Mouse (Mus musculus) gastrocnemius, postnatal 14 days (tissue): ENCODE measurements at regions not wholly inside any gene's neighbourhood (a gene's known extent, or its start where the extent isn't known, plus 50 kb on each side); places are given as distances from the start of the nearest gene placed in this dataset.

Source experiments
- DNase-seq: peaks from one replicate; pipeline ENCODE4 v3.0.0; 2021; ENCODE audit warnings: mixed read lengths
- intact Hi-C: fragments of 180-260 bp; cut with DNase I; formaldehyde crosslinking; loops from one replicate; pipeline ENCODE4 v1.15.1; 2025; ENCODE audit warnings: low total_unique reads

DNA sequence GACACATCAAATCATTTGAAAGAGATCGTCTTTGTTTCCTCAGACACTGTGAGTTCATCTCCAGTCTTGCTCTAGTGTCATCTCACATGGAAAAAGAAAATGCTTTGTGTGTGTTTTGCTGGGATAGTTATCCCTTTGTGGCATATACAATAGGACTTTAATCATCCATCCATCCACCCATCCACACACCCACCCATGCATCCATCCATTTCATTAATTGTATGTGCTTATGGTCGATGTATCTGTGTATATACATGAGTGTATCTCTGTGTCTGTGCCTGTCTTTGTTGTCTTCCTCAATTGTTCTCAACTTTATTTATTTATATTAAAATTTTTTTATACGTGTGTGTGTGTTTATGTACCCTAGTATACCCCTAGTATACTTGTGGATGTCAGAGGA, 355.3 kb upstream of the Fam98a start:
- intact Hi-C loops: no loop called here
- no peak for DNase-seq

DNA sequence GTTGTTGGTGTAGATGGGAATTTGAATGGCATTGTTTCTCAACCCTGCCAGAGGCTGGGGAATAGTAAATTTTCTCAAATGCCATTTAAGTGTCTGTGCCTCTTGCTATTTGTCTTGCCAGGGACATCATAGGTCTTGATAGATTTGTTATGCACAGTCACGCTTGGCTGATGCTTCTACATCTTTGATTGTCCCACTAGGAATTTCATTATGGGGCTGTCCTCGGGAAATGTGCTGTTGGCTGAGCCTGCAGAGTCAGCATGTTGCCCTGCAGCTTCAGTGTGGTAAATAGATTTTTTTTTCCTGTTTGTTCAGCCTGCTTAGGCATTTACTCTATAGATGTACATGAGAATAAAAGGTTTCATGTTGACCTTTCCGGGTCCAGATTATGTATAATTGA, 354.9 kb upstream of the Fam98a start:
- intact Hi-C loops: no loop called here

DNA sequence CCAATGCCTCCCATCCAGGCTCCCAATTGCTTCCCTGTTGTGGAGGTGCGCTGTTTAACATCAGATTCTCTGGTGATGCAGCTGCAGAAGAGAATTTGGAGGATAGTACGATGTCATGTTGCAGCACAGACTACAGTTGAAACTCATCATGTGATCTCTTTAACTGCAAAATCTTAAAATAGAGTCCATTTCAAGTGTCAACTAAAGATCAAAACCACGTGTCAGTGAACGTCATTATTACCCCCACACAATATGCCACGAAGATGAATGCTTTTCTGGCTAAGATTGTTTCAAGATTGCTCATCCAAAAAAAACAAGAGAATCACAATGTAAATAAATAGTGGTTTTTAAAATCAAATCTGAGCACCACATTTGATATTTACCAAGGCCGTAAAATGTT, 343.7 kb upstream of the Fam98a start:
- no peak for DNase-seq

More for the DNA sequence above, 354.9 kb upstream of the Fam98a start:
- DNase-seq: no peak

DNA sequence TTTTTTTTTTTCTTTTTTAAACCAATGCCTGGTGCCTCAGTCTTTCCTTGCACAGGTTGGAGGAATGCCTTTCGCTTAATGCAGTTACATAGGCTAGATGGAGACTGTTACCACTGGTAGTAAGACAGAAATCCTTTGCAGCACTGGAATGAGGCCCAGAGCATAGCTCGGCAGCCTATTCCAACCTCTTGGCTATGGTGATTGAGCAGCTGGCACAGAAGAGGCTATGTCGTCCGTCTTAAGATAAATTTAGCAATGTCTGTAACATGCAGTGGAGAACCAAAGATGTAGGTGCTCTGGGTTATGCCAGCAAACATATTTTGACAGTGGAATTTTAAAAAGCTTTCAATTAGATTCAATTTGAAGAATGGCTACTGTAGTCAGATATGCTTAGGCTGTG, 343.2 kb upstream of the Fam98a start:
- no peak for DNase-seq
- intact Hi-C loops: no loop called here

More for the DNA sequence above, 343.7 kb upstream of the Fam98a start:
- intact Hi-C loops: no loop called here

DNA sequence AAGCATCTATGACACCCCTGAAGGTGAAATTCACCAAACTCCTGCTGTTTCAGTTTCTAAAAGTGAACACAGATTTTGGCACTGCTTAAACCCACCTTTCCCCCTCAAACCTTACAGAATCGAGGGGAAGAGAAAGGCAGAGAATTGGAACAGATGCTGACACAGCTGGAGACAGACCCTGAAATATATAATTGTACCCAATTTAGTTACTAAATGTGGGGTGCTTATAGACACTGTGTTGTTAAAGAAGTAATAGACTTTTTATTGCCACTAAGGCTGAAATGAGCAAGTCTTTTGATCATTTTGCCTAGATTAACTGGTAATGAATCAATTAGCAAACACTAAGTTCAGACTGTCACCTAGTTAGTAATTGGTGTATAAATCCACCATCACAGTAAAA, 341.8 kb upstream of the Fam98a start:
- DNase-seq: no peak
- intact Hi-C loops: no loop called here

DNA sequence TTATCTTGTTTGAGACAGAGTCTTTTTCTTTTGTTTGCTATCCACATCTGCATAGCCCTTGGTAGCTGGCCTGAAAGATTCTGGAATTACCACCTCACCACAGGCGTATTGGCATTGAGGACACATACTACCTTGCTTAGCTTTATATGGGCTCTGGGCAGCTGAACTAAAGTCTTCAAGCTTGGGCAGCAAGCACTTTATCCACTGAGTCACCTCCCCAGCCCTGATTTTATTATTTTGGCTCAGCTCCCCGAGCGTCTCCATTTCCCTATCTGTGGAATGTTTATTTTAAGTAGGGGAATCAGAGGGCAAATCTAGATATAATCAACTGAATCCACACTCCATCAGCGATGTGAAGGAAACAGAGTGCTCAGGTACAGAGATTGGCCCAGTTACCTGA, 340.4 kb upstream of the Fam98a start:
- no peak for DNase-seq
- intact Hi-C loops: no loop called here

DNA sequence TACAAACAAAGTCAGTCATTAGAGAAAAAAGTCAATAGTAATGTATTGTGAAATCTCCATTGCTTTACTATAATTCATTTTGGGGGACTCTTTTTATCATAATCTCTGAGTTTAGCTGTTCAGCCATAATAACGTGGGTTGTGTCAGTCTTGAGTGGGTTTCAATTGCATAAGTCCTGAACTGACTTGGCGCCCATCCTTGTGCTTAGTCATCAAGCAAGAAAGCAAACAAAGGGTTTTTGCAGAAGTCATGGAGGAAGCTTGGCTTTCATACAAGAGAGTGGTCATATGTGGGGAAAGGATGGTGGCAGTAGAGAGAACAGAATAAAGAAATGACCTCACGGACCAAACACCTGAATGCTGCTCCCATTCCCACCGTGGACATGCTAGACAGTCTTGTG, 339.8 kb upstream of the Fam98a start:
- no peak for DNase-seq
- intact Hi-C loops: no loop called here

DNA sequence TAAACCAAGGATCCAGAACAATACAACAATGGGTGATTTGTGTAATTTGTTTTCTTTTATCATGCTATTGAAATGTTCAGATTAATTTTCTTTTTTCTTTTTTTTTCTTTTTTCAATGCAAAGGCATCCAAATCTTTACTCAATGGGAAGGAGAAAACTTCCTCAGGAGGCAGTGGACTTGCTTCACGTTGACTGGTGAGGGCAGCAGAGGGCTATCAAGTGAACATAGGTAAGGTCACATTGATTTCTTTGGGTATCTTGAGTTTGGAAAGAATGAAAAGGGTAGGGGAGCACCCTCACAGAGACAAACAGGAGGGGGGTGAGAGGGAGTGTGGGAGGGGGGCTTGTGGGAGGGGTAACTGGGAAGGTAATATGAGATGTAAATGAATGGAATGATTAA, 326.1 kb upstream of the Fam98a start:
- DNase-seq: no peak
- intact Hi-C loops: no loop called here

DNA sequence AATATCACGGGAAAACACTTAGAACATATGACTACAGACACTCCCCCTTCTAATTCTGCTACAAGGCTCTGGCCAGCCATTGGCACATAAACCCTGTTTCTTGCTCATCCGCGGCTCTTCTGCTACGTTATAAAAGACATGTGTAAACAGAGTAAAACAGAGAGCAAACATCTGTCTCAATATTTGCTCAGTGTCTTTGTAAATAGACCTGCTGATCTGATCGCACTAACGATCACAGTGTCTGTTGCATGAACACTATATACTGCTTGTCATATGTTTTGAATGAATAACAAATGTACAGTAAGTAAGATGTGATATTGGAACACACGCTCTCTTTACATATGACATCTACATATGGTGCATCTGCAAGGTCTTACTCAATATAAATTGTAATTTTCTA, 325.1 kb upstream of the Fam98a start:
- no peak for DNase-seq
- intact Hi-C loops: no loop called here

DNA sequence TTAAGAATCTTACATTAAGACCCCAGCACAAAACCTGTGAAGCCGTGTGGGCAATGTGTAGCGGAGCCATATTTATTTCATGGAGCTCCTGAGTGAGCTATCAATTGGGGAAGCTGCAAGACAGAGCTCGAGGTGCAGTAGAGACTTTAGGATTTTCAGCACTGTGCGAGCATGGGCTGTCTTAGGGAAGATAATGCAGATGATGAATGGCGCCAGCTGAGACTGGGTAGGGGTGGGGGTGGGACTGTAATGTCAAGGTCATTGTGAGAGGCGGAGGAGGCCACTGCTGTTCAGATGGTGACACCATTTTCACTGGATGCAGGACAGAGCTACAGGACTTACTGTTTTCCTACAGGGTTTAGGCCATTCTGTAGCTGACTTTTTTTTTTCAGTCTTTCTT, 322.8 kb upstream of the Fam98a start:
- DNase-seq: no peak
- intact Hi-C loops: no loop called here

DNA sequence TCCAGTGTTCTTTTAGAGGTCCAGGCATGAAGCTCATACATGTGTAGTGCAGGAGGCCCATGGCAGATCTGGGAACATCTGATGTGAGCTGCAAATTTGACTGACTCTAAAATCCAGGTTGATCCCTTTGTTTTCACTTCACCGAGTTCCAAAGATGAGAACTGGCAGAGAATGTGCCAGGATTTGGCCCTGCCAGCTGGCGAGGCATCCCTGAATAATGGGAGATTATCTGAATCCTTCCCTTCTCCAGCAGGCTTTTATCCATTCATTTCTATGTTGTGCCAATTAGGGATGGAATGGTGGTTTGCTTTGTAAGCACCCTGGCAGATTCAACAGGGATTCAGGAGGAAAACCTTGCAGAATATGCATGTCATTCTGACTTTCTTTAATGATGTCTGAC, 318.7 kb upstream of the Fam98a start:
- no peak for DNase-seq
- intact Hi-C loops: no loop called here

DNA sequence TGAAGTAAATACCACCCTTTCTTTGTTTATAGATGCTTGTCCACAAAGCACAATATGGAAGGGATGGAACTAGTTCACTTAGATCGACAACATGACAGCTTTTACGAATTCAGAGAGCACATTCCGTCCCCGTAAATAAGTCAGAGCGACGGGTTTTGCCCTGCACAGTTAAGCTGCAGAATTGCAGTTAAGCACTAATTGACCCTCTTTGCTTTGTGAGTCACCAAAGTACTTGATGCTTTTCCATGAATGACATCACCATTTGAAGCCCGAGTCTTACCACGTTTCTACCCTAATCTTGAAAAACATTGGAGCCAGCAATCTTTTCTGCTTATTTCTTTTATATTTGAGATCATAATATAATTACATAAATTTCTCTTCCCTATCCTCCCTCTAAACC, 305.3 kb upstream of the Fam98a start:
- no peak for DNase-seq
- intact Hi-C loops: no loop called here

DNA sequence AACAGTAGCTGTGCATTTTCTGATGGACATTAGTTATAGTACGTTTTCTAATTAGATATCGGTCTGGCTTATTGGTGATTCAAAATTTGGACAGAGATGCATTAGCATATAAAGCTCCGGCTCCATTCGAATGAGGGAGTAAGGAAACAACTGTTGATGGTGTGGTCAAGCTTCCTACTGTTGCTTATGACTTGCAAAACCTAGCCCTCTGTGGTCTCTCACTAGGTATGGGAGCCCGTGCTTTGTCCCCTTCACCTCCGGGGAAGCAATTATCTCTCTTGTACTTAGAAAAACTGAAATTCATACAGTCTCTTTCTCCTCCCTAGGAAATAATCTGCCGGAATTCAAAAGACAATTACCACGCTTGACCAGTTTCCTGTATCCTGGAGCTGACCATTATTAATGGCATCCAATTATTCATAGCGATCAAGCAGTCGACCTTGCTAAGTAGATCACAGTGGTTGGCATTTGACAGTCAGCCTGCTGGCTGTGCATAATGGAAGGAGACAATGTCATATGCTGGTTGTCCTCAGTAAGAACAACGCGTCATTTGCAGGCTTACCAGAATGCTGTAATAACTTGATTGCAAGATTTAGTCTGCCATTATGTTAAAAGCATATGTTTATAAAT, 264.4 kb upstream of the Fam98a start:
- intact Hi-C loops: no loop called here

DNA sequence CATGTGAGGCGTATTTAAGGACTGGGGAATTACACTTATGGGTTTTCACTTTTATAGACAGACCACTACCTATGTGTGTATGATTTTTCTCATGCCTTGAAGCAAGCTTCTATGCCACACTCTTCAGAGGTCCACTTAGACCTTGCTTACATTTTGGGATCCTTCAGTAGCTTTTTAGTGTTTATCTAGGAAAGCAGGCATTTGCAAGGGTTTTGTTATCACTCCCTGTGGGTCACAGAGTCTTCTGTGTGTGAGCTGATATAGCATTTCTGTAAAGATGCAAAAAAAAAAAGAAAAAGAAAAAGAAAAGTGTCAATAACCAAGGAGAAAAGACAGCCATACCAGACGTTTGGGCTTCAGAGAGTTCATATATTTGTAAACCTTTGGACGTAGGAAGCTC, 260.4 kb upstream of the Fam98a start:
- intact Hi-C loops: no loop called here
- DNase-seq: no peak

More for the DNA sequence above, 264.4 kb upstream of the Fam98a start:
- DNase-seq: no peak

DNA sequence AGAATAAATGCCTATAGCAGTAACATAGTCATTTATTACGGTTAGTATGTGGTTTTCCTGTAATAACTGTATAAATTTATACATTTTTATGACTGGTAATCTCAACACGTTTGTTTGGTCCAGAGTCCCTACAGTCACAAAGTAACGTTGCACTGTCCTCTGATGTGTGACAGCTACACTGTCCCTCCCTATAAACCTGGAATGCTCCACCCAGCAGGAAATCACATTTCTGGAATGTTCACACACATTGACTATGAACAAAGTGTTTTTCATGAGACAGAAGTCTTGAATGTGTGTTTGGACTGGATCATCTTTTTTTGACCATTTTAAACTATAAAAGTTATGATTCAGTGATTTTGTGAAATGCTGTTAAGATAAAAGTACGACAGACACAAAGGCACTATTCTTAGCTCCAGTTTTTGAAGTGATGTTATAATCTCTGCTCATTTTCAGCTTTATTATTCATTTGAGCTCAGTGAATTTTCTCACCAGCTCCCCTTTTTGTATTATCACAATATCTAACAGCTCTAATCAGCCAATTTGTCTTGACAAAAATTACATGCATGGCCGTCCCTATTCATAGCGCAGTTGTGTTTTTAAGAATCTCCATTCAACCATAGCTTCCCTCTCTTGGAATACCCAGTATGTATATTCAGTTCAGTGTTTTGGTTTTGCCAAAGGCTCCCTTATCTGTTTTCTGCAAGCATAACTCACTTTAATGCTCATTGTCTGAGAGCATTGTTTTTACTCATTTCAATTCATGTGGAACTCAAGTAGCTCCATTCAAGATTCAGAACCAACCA, 257.0 kb upstream of the Fam98a start:
- DNase-seq: no peak
- intact Hi-C loops: no loop called here

DNA sequence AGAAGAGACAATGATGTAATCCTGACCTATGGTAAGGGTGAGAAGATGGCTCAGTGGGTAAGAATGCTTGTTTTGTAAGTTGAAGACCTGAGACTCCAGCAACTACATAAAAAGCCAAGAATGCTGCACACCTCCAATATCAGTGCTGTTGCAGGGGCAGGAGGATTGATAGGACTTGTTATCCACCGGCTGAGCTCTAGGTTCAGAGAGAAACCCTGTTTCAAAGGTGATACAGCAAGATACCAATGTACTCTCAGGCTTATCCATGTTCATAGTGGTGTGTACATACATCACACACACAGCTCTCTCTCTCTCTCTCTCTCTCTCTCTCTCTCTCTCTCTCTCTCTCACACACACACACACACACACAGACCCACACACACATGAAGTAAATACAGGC, 256.3 kb upstream of the Fam98a start:
- DNase-seq: no peak
- intact Hi-C loops: no loop called here

DNA sequence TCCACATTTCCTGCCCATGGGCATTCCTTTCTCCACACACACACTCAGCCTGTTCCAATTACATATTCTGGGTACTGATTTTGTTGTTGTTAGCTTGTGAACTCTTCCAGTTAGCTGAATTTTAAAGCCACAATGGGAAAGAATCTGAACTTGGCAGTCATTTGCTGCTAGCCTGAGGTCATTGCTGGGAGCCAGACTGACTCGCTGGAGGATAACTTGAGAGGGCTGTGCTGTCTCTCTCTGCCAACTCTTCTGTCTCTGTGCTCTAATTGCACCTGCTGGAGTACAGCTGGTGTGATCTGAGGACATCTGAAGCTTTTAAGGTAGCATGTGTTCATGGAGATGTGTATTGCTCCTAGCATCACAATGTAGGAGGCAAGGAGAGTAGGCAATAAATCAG, 252.6 kb upstream of the Fam98a start:
- peak; percentile 17 for DNase-seq
- intact Hi-C loops: no loop called here

DNA sequence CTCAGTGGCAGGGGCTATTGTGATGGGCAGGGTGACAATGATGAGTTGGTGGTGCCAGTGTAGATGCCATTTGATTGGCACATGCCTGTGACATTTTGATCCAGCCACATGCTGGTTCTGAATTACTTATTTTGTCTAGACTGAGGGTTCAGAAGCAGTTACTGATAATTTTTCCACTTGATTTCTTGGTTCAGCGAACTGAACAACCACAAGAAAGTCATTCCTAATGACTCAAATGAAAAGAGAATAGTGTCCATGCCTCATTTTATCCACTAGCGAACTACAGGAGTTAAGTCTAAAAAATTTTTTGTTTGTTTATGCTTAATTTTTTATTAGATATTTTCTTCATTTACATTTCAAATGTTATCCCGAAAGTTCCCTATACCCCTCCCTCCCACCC, 244.6 kb upstream of the Fam98a start:
- intact Hi-C loops: no loop called here
- no peak for DNase-seq

DNA sequence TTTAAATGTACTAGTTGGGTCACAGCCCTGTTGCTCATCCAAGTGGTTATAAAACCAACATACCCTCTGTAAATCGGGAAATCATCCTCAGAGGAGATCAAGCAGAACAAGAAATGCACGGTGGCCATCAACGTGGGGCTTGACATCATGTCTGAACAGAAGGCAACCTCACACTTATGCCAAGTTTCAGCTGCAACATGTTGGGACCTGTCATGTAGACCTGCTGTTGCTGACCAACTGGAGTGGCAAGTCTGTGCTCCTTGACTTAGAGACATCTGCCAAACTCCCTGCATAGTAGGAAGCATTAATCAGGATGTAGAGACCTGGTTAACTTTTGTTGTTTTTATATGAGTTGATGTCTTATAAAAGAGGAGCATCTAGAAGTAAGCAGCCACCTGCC, 244.0 kb upstream of the Fam98a start:
- intact Hi-C loops: no loop called here
- no peak for DNase-seq

DNA sequence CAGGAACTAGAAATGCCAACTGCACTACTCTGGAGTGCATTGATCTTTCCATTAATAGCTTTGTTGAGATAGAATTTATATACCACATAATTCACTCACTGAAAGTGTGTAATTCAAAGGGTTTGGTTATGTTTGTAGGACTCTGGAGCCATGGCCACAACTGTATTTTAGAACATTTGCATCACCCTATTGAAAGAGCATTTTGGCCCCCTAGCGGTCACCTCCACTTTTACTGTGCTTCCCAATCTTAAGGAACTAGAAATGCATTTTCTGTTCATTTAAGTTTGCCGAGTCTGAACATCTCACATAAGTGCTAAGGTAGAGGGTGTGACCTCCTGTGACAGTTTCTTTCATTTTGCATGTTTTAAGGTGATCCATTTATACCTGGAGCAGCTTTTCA, 228.0 kb upstream of the Fam98a start:
- intact Hi-C loops: no loop called here
- DNase-seq: no peak

DNA sequence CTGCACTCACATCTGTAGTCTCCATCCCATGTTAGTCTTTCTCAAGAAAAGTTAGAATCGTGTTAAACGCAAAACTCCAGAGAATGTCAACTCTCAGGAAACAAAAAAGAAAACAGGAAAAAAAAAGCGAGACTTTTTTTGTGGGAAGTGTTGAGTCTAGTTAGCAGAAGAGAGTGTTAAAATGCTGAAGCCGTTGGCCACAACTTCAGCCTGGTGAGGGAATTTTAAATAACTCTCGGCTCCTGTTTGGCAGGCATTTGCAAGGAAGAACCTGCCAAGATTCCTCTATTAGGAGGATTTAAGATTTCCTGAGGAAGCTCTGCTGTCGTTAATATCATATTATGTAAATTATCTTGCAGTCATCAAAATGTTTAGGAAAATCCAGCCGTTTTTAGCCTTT, 224.9 kb upstream of the Fam98a start:
- intact Hi-C loops: no loop called here
- DNase-seq: no peak

DNA sequence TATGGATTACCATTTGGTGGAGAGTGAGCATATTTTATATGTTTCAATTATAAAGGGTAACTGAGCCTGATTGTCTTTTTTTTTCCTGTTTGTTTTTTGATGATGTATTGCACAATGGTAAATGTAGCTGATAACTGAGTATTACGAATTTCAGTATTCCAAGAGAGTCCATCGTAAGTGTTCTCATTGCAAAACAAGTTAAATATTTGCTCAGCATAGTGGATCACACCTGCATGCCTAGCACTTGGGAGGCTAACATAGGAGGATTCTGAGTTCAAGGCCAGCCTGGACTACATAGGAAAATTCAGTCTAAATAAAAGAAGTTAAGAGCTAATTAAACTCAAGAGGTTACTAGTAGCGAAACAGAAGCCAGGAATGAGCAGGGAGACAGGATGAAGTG, 223.8 kb upstream of the Fam98a start:
- intact Hi-C loops: no loop called here
- DNase-seq: no peak
